Mouse (Mus musculus): ENCODE data around the gene Fndc3a. TPM values are rescaled to one million over a fixed set of nuclear protein-coding genes. Genes with fewer than 3 reads are reported as not detected.

The Fndc3a gene
- total RNA-seq, 2 experiments from 2014 or later, result 7.9 to 8.5 TPM

DNA sequence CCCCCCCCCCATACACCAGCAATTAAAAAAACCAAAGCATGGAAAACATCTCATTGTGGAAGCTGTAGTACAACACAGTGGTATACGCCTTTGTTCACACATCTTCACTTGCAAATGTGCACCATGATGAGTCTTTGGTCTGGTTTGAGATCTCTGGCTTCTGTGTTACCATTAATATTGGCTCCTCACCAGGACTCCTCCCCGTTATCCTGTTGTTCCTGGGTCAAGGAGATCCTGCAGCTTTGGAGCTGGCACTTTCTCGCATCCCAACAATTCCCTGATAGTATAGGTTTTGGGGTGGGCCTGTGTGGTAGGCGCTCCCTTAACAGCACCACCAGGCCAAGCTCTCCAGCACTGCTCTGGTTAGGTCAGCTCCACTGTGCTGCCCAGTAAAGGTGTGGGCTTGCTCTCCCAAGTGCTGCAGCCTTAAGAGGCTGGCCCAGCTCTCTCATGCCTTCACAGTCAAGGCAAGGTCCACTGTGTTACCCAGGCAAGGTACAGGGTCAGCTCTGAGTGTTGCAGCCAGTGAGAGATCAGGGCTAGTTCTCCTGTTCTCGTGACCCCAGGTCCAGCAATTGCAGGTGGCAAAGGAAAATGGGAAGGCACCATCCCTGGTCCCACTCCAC lies 173.3 kb downstream of the Fndc3a start:
- DNase-seq, result no peak

DNA sequence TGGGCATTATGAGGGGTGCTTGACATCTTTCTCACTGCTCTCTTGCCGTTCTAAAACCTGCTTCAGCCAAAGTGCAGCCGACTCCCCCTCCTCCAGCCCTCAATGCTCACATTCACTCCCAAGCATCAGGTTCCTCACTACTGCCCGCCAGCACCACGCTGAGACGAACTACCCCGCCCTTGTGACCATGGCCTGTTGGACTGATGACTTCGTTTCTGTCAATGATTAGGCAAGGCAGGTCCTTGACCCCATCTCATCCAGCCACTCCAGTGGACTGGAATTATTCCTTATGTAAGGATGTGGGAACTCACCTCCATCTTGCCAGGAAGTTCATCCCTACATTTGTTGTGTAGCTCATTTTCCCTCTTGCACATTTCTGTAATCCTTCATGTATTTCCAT lies 175.9 kb downstream of the Fndc3a start:
- DNase-seq, result no peak

DNA sequence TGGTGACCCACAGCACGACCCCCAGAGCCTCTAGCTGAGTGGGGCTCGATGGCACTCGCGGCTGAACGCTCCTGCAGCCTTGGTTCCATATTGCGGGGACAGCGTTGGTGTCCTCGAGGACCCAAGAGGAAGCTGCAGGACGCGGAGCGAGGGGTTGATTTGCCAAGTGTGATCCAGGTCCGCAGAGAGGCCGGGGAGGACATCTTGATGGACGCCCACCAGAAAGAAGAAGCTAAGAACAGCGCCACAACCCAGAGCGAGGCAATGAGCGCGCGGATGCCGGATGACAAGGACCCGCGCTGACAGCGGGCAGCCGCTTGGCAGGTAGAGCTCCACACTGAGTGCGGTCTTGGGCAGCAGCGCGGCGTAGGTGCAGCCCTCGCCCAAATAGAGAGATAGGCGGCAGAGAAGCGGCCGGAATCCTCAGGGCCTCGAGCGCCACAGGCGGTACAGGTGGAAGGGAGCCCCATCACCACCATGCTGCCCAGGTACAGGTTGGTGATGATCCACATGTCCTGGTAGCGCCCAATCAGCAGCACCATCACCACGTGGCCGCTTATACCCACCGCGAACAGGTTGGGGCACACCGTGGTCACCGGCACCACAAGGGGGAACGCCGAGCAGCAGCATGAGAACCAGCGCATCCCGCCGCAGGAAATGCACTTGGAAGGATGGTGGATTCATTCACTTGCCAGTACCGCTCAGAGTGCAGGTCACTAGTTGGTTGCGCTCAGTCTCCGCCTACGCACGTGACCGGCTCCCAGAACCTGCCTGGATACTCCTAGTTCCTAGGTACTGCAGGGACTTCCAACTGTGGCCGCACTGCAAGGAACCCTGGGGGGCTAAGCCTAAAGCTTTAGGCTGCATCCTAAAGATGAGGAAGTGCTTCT lies 177.5 kb downstream of the Fndc3a start:
- no peak for DNase-seq

DNA sequence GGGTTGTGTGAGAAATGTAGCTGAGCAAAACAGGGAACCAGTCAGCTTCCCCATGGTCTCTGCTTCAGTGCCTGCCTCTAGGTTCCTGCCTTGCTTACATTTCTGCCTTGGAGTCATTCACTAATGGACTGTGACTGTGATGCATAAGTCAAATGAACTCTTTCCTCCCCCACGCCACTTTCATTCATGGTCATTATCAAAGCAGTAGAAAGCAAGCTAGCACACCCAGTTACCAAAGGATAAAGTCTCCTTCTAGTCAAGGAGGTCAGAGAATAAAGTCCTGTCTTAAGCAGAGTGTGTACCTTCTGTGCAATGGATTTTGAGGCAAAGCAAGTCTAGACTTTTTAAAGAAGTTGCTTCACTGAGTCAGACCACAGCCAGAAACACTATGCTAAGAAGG lies 182.7 kb downstream of the Fndc3a start:
- DNase-seq, result no peak

DNA sequence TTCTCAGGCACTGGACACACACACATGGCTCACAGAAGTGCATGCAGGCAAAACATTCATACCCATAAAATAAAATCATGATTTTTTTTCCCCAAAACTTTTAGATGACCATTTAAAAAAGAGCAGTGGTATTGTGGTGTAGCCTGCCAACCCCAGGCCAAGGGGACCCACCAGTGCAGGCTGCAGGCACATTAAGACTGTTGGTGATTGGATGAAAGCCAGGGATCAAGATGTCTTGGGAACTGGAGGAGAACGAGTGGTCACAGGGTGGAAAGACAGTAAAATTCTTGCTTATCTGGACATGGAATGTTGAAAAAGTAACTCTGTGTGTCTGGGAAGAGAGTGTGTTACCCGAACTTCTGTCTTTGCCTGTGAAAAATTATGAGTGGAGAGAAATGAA lies 190.2 kb downstream of the Fndc3a start:
- no peak for DNase-seq

DNA sequence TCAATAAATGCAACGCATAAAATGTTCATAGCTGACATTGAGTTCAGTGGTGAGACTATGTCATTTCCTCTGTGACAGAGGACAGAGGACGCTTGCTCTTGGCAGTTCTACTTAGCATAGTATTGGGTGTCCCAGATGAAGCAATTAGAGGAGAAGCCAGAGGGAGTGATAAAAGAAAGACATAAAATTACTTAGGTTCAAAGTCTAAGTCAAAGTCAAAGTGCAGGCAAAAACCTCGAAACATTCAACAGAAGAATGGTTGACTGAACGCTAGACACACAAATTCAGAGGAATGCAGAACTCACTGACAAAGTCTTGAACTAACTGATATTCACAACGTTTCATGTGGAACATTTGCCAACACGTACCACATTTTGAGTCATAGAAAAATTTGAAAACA lies 191.0 kb downstream of the Fndc3a start:
- DNase-seq, result no peak

DNA sequence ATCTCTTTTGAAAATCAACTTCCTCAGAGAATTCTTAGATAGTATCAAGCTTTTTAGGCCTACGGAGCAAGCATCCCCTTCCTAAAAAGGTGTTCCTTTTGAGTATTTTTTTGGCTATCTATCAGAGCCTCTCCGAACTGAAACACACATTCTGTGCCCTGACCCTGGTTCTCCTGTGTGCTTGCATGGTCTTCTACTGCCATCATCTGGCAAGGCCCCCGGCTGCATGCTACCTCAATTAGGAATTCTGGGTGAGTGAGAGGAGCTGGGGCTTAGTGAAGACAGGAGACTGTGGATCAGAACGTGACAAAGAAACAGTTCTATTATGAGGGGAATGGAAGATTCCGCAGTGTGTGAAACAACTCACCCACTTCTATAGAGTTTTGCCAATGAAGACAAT lies 193.4 kb downstream of the Fndc3a start:
- no peak for DNase-seq

DNA sequence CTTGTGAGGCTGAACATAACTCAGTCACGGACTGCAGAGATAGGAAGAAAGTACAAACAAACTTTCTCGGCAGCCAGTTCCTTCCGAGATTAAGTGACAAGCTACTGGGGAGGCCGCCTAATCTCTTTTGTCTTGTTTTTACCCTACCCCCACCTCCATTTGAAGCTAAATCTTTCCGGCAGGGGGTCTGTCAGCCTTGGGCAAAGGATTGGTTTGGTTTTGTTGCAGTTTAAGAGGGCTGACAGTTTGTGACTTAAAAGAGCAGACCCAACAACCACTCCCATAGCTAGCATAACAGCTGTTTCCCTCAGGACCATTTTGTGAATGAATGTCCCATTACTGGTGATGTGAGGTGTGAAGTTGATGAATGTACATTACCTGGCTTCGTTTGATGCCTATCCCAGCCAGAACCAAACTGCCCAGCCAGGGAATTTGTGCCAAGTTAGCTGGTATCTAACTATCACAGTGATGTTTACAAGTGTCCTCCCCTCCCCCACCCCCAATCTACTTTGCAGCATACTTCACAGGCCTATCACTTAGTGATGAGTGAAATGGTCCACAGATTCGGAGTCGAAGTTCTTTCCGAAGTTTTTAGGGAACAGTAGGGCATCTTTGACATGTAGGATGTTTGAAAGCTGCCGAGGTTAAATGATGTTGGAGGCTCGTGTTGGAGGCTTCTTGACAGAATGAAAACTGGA lies 202.9 kb downstream of the Fndc3a start:
- DNase-seq, result no peak

DNA sequence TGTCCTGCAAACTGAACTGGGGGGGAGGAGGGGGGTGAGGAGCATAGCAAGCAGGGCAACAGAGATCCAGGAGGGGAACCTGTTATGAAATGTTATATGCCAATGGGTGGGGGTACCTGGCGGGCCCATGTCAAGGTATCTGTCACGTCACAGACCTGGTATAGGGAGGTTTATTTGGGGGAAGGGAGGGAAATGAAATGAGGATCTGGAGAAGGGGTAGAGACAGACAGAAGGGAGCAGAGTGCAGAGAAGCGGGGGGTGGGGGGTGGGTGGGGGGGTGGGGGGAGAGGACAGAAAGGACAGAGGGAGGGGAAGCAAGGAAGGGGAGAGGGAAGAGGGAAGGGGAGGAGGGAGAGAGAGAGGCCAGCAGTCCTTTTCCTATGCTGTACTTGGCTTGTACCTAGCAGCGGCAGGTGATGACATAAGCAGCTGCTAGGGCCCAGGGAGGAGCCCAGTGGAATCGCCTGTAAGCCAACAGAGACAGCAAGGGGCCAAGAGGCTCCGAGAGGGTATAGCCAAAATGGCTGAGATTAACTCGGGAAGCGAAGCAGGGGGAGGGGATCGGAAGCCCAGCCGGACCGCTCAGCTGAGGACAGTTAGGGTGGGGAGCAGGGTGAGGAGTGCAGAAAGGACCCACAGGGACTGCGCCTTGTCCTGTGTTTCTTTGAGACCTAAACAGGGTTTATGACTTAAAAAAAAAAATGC lies 203.6 kb downstream of the Fndc3a start:
- DNase-seq, result no peak

DNA sequence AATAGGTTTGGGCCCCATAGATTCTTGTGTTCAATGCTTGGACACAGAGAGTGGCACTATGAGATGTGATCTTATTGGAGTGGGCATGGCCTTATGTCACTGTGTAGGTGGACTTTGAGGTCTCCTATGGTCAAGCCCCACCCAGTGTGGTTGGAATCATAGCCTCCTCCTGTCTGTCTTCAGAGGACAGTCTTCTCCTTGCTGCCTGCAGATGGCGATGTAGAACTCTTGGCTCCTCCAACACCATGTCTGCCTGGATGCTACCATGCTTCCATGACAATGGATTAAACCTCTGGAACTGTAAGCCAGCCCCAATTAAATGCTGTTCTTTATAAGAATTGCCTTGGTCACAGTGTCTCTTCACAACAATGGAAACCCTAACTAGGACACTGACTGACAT lies 204.8 kb downstream of the Fndc3a start:
- no peak for DNase-seq

DNA sequence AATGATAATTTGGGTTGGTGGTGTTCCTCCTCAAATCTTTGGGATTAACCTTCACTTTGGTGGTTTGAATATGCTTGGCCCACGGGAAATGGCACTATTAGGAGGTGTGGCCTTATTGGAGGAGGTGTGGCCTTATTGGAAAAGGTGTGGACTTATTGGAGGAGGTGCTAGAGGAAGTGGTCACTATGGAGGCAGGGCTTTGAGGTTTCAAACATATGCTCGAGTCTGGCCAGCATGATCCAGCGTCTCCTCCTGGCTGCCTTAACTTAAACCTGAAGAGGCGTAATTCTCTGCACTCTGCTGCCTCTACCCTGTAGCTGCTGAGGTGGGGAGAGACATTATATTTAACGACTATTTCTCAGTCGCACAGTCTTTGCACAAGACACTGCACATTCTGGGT lies 206.6 kb downstream of the Fndc3a start:
- no peak for DNase-seq

DNA sequence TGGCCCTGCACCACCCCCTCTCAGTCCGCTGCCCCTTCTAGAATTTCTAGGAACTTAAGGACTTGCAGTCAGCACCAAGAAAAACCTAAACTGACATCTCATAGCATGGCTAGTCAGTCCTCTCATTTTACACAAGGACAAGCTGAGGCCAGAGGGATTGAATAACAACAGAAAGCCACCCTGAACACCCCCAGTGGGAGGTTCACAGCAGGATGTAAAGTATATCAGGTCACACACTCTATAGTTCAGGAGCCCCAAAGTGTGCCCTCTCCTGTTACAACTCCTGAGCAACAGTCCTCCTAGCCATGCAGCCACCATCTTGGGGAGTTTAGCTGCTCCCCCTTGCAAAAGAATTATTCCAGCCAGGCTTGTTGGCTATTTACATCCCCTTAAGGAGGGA lies 216.0 kb downstream of the Fndc3a start:
- no peak for DNase-seq

DNA sequence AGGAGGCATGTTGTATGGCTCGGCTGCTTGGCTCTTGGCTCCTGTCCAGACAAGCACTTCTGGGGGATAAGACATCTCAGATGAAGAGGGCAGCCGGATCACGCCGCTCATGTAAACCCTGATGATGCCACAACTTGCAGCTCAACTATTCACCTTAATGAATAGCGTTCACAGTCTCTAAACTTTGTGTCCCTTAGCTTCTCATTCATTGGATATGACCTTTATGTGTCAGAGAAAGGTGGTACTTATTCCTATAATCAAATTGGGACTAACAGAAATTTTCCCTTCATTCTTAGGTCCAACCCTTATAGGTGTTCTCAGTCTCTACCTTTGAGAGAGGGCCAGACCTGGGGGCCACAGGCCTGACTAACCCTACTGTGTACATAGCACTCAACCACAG lies 218.1 kb downstream of the Fndc3a start, which contains the start of gene Gm9195:
Gene Gm9195 (minus strand): TSS at position 101 of the 400 bp plus-strand sequence.
- DNase-seq, result no peak

DNA sequence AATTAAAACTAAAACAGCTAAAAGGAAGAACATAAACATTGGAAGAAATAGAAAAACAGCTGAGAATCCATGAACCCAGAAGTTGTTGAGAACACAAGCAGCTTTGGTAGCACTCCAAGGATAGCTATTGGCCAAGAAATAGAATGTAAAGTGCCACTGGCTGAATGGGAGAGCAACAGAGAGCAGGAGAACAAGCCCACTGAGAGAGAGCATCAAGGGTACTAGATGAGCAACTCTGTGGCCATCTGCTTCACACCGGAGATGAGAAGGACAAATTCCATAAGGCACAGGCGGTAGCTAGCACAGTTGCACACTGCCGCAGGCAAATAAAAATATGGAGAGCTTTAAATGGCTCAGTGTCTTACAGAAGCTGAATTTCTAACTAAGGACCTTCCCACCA lies 219.4 kb downstream of the Fndc3a start:
- no peak for DNase-seq

Other genes with a start within 250 kb of the Fndc3a start
- not detected for gene Gm9195, start 218.2 kb downstream of the Fndc3a start, total RNA-seq (2021)

All from gastrocnemius, postnatal 25 days (tissue).